Mouse (Mus musculus) forebrain, embryonic 16.5 days (tissue): ENCODE measurements around the gene DXBay18. TPM values are rescaled to one million over a fixed set of nuclear protein-coding genes. Genes with fewer than 3 reads are reported as not detected.
"Not testable (repeated sequence)": the region's sequence is repeated elsewhere in the genome, so short reads cannot be mapped to it uniquely, and the experiment has no call there.

Experiments used
- ATAC-seq: fragments of 200-750 bp; cut with Nextera tagmentation; 2 replicates; pipeline ENCODE4 v1.8.0; 2017; ENCODE audit warnings: mild to moderate bottlenecking, moderate library complexity
- H3K27ac ChIP-seq: fragments of 300-500 bp; sonication (generic); 2 replicates; pipeline ENCODE4 v1.5.1; 2014; ENCODE audit warnings: low read length, control low read depth
- H3K27me3 ChIP-seq: fragments of 300-500 bp; sonication (generic); replicated peaks from 2 replicates; pipeline ENCODE4 v1.6.1; 2014; ENCODE audit warnings: low read length; ENCODE audit not compliant: control insufficient read depth, insufficient read depth
- H3K36me3 ChIP-seq: fragments of 300-500 bp; sonication (generic); 2 replicates; pipeline ENCODE4 v1.6.1; 2014; ENCODE audit not compliant: control insufficient read depth, insufficient read depth
- H3K4me1 ChIP-seq: fragments of 300-500 bp; sonication (generic); replicated peaks from 2 replicates; pipeline ENCODE4 v1.6.1; 2014; ENCODE audit warnings: low read length; ENCODE audit not compliant: control insufficient read depth, insufficient read depth
- H3K4me2 ChIP-seq: fragments of 300-500 bp; sonication (generic); 2 replicates; pipeline ENCODE4 v1.6.1; 2014; ENCODE audit warnings: mild to moderate bottlenecking, low read length, control low read depth
- H3K4me3 ChIP-seq: fragments of 300-500 bp; sonication (generic); replicated peaks from 2 replicates; pipeline ENCODE4 v1.5.1; 2014; ENCODE audit warnings: mild to moderate bottlenecking, low read length, control low read depth
- H3K9ac ChIP-seq: fragments of 300-500 bp; sonication (generic); replicated peaks from 2 replicates; pipeline ENCODE4 v1.6.1; 2014; ENCODE audit warnings: low read depth, low read length, control low read depth
- H3K9me3 ChIP-seq: fragments of 300-500 bp; sonication (generic); 2 replicates; pipeline ENCODE4 v1.6.1; 2016; ENCODE audit warnings: low read length; ENCODE audit not compliant: control insufficient read depth
- WGBS: fragments of 180-500 bp; shearing (Covaris S2); extraction: QIAGEN DNeasy Blood & Tissue Kit; methylation state at CpG from one replicate; pipeline ENCODE4 v1.1.7; 2014; 5-methylcytosine and 5-hydroxymethylcytosine counted together
- polyA plus RNA-seq: library from polyadenylated mRNA; unstranded; fragments of >200 nt; fragmentation: Nextera tagmentation; extraction: Ambion mirVana; gene quantifications from 2 replicates; pipeline ENCODE4 v1.2.1, GENCODE M21; 2015

Gene DXBay18
- polyA plus RNA-seq: 0.86 TPM in 1 of 2 replicates, not detected in the other

DNA sequence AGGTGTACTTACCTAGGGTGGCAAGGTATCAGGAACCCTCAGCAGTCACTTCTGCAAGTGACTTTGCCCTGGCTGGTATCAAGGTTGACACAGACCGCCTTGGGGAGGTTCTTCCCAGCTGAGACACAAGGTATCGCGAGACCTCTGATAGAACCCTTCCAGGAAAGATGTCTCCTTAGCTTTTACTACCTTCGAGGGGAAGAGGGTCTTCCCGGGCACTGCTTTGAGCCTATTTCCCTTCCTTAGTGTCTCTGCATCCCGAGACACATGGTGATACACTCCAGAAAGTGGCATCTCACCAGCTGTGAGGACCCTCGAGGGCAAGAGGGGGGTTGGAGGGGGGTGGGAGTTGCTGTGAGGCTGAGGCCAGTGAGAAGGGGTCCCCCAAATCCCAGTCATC lies at the start of gene DXBay18:
Gene DXBay18, minus strand, starts transcription at position 101 of the 400 bp plus-strand sequence.
- not testable (repeated sequence) for H3K4me3 ChIP-seq, H3K36me3 ChIP-seq, H3K9me3 ChIP-seq, H3K4me1 ChIP-seq, ATAC-seq, H3K27me3 ChIP-seq, H3K27ac ChIP-seq, H3K4me2 ChIP-seq, H3K9ac ChIP-seq
- WGBS: no CpG with 5 or more reads among the region's 7 CpGs

DNA sequence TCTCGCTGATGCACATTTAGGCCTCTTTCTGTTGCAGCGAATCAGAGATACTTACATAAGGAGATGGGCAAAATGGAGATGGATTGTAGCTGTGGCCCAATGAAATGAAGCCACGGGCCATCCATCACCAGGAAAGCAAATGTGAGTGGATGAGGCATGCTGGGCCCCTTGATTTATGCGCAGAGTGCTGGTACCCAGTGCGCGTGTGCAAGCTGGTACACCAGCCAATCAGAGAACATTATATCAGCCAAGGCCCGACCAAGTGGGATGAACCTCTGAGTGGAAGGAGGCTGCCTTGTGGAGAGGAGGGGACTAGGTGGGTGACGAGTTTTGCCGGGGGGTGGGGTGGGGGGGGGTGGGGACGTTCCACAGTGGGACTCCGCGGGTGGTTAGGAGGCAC lies 42.7 kb upstream of the DXBay18 start, which contains the start of gene Xlr3b:
Gene Xlr3b, plus strand, starts transcription at position 274 of the 400 bp plus-strand sequence.
- H3K27me3 ChIP-seq, H3K4me3 ChIP-seq, H3K4me1 ChIP-seq, H3K9ac ChIP-seq, H3K36me3 ChIP-seq, H3K4me2 ChIP-seq, H3K9me3 ChIP-seq, H3K27ac ChIP-seq: not testable (repeated sequence)
- 77% methylated on average over 9 of the region's 12 CpGs for WGBS
- ATAC-seq: peak; percentile 54; the same call in 1 of the 2 replicates

- H3K9me3 ChIP-seq, ATAC-seq, H3K9ac ChIP-seq, H3K27me3 ChIP-seq, H3K36me3 ChIP-seq, H3K4me2 ChIP-seq, H3K27ac ChIP-seq, H3K4me1 ChIP-seq, H3K4me3 ChIP-seq: not testable (repeated sequence)
- WGBS: 79% methylated on average over 6 of the region's 15 CpGs
These were observed 27.6 kb upstream of the DXBay18 start, which contains the start of gene Spin2d for GRCm38 (mm10) chrX:73176889-73177288. Spin2d (minus strand) TSS chrX:73176989.

- not testable (repeated sequence) for H3K4me3 ChIP-seq, H3K27me3 ChIP-seq, H3K4me2 ChIP-seq, H3K9me3 ChIP-seq, ATAC-seq, H3K27ac ChIP-seq, H3K36me3 ChIP-seq, H3K9ac ChIP-seq, H3K4me1 ChIP-seq
- no CpG with 5 or more reads among the region's 20 CpGs for WGBS
These were observed 754 bp downstream of the DXBay18 start, which contains the start of gene Xlr5b for GRCm38 (mm10) chrX:73148496-73148895. Xlr5b (plus strand) TSS chrX:73148796.

GRCm38 (mm10) chrX:73143218-73143618 lies 6.0 kb downstream of the DXBay18 start:
- WGBS: no CpG with 5 or more reads among the region's 7 CpGs
- peak; percentile 62 for ATAC-seq

GRCm38 (mm10) chrX:73122859-73123829 lies 26.1 kb downstream of the DXBay18 start:
- not testable (repeated sequence) for H3K27ac ChIP-seq, H3K27me3 ChIP-seq, H3K9me3 ChIP-seq, H3K4me3 ChIP-seq, H3K9ac ChIP-seq, H3K4me1 ChIP-seq, H3K36me3 ChIP-seq, H3K4me2 ChIP-seq
- peak; percentile 69 for ATAC-seq
- WGBS: no CpG with 5 or more reads among the region's 12 CpGs

More at GRCm38 (mm10) chrX:73143218-73143618, 6.0 kb downstream of the DXBay18 start:
- not testable (repeated sequence) for H3K9ac ChIP-seq, H3K4me2 ChIP-seq, H3K4me3 ChIP-seq, H3K9me3 ChIP-seq, H3K27ac ChIP-seq, H3K4me1 ChIP-seq, H3K27me3 ChIP-seq, H3K36me3 ChIP-seq

- WGBS: no CpG with 5 or more reads among the region's 7 CpGs
- not testable (repeated sequence) for H3K9me3 ChIP-seq, H3K9ac ChIP-seq
These were observed 32.5 kb downstream of the DXBay18 start, which contains the start of gene Gm14685 for GRCm38 (mm10) chrX:73116747-73117146. Gm14685 (plus strand) TSS chrX:73117047.

DNA sequence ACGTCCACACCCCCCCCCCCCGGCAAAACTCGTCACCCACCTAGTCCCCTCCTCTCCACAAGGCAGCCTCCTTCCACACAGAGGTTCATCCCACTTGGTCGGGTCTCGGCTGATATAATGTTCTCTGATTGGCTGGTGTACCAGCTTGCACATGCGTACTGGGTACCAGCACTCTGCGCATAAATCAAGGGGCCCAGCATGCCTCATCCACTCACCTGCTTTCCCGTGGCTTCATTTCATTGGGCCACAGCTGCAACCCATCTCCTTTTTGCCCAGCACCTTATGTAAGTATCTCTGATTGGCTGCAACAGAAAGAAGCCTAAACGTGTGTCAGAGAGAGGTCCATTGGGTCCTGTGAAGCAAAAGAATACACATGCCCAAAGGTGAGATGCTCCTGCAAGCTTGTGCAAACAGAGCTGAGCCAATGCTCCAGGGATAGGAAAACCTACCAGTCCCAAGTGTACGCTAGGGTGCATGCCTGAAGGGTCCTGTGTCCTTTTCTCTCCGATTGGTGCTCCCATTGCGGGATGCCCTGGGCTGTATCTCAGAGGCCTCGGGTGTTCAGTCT lies 52.2 kb downstream of the DXBay18 start, which contains the start of gene Xlr3a:
Gene Xlr3a, minus strand, starts transcription at position 155 of the 568 bp plus-strand sequence.
- not testable (repeated sequence) for H3K4me2 ChIP-seq, H3K4me3 ChIP-seq, H3K36me3 ChIP-seq, ATAC-seq, H3K27ac ChIP-seq, H3K9me3 ChIP-seq, H3K9ac ChIP-seq, H3K4me1 ChIP-seq, H3K27me3 ChIP-seq
- 77% methylated on average over 10 of the region's 13 CpGs for WGBS

More at GRCm38 (mm10) chrX:73116747-73117146, 32.5 kb downstream of the DXBay18 start, which contains the start of gene Gm14685:
- H3K4me1 ChIP-seq, H3K36me3 ChIP-seq, H3K4me2 ChIP-seq, H3K4me3 ChIP-seq, ATAC-seq, H3K27me3 ChIP-seq, H3K27ac ChIP-seq: not testable (repeated sequence)
